Mouse (Mus musculus) fat pad, adult 2 months (tissue): ENCODE measurements at regions not wholly inside any gene's neighbourhood (a gene's known extent, or its start where the extent isn't known, plus 50 kb on each side); places are given as distances from the start of the nearest gene placed in this dataset.

Experiments used
- DNase-seq: peaks from one replicate; pipeline ENCODE4 v3.0.0-alpha.2; 2011; ENCODE audit warnings: low read depth, low spot score; ENCODE audit errors: extremely low read depth

DNA sequence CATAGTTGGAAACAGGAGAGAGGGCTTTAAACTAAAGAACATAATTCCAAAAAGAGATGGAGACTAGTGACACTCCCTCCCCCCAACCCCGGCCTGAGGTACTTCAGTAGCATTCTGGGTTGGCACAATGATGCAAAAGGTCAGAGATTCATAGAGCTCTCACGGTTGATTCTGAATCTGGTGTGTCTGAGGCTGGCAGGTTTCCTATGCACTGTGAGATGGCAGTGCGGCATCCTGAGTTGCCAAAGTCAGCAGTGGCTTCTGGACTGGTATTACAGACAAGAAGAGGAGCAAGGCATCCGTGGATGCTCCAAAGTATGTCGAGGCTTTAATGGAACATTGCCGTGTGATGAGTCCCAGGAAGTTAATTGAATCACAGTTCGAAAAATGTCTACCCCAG is 2791.8 kb upstream of the Gm7489 start:
- no peak for DNase-seq

DNA sequence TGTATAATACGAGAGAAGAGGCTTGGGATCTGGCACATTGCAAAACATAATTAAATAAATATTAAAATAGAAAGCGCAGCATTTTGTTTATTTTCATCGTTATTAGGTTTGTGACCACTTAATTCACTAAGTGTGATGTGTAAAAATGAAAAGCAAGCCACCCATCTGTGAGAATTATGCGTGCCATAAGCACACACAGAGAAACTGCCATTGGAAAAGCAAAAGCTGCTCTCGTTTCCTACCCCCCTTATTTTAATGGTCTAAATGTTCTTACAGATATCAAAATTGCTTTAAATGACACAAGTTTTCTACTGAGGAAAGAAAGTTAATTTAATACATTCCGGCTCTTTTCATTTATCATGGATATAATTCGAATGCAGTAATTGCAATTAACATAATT is 2780.8 kb upstream of the Gm7489 start:
- no peak for DNase-seq

- DNase-seq = no peak
Observed at GRCm38 (mm10) chr15:51104362-51104761, 2780.3 kb upstream of the Gm7489 start.

- no peak for DNase-seq
Observed at GRCm38 (mm10) chr15:51104796-51105195, 2779.9 kb upstream of the Gm7489 start.

DNA sequence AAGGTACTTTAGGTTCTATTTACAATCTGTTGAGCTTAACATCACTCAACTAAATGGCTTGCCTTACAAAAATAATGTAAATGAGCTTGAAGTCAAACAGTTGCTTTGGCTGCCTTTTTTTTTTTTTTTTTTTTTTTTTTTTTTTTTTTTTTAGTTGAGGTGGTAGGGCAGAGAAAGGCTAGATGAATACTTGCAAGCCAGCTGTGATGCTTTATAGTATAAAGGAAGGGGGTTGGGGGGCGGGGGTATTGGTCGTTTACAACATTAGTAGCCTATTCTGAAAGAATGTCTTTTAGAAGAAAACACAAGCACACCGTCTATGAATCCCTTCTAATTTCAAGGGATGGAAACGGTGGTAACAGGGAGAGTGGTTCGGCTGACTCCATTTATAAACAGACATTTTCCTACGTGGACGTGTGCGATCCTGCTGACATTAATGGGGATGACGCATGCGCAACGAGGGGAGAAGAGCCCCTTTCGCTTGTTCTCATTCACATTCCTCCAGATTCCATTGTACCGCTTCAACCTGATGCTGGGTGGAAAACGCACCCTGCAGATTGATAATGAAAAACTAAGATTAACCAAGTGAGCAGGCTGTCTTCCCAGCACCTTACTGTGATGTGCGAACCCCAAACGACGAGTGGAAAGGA is 2779.2 kb upstream of the Gm7489 start:
- DNase-seq = no peak

GRCm38 (mm10) chr15:51110186-51110585 is 2774.5 kb upstream of the Gm7489 start:
- DNase-seq = no peak

DNA sequence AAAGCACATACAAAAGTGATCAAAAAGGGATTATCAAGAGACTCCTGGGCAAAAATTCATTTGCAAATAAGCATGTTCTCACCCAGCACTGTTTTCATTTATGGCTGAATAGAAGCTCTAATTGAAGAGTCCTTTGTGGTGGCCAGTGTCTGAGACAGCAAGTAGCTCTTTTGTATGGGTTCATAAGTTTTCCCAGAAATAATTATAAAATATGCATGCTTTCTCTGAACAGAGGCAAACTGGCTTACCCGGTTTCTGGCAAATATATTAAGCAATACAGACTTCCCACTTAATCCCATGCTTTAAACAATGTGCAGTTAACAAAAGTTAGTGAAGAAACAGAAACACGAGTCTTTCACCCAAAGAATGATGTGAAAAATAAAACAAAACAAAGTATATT is 2758.8 kb upstream of the Gm7489 start:
- no peak for DNase-seq

GRCm38 (mm10) chr15:51131017-51131416 is 2753.7 kb upstream of the Gm7489 start:
- no peak for DNase-seq

DNA sequence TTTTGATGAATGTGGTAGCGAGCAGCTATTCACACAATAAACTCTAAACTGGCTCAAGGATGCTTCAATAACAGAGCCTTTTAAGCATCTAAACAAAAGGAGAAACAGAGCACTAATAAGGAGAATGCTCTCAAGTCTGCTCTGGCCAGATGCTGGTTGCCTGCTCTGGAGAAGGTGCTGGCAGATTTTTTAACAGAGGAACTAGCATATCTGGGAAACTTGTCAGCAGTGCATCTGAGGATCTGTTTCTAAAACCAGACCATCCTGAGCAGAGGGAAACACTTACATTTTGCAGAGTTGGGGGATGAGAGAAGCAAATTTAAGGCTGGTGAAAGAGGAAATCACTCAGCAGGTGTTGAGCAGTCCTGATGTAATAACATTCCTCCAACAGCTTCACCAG is 2748.6 kb upstream of the Gm7489 start:
- no peak for DNase-seq

DNA sequence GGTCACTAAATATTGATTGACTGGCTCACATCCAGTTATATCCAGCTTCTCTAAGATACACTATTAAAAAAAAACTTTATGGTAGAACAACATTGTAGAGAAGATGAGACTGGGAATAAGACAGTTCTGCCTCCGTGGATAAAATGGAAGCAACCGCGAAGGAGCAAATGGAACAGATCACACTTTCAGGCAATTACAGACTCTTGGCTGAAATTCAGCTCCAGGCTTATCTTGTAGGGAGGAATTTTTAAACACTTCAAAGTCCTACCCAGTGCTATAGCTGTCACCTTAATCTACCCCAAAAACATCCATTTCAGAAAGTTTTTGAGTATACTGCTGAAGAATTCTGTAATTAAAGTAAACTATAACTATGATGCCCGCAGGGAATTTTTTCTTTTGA is 2745.2 kb upstream of the Gm7489 start:
- DNase-seq = no peak

DNA sequence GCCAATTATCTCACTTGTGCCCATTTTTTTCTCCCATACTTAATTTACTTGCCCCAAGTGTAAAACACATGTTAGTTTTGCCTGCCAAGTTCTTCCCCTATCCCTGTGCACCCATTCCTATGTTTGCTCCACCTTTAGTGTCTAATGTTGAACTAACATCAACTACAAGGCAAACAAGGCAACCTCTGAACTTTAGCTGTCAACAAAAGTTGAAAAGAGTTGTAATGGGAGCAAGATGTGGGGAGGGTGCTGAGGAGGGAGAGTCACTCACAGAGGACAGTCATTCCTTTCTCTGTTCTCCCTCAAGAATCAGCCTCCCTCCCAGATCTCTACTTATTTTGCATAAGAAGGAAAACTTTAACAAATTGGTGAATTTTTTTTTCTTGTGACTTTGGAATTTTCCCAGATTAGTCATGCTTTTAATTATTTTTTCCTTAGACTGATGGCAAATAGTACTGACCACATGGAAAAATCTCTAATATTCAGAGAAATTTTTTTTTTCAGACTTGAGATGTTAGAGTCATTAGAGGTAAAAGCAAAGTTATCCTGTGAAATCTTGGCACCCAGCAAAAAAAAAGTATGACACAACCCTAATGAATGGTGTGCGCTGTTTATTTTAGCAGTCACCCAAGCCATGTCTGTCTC is 2710.6 kb upstream of the Gm7489 start:
- no peak for DNase-seq

DNA sequence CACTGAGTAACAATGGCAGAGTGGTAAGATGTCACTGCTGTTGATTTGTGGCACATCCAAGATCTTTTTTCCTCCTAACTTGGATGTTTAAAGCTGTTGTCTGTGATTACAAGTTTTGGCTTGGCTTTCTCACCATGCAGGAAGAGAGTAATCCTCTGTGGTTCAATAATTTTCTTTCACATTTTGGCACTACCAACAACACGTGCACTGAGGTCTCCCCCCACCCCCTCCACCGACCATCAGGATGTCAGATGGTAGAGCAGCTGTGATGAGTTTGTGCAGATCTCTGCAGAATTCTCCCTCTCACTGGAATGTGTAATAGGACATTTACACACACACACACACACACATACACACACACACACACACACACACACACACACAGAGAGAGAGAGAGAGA is 2708.2 kb upstream of the Gm7489 start:
- DNase-seq = no peak

DNA sequence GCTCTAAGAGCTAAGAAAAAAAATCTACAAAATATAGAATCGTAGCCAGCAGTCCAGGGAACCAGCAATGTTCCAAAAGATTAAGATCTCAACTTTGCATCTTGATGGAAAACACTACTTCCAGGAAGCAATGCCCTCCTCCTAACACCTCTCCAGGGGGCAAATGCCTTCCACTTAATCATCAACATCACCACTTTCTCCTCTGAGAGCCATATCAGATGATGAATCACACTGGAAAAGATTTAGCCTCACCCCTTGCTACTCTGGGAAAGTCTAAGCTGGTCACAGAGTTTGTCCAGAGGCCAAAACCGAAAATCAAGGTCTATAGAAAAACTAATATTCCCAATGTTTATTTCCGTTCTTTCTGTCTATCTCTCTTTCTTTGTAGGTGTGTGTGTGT is 2695.6 kb upstream of the Gm7489 start:
- DNase-seq = no peak

DNA sequence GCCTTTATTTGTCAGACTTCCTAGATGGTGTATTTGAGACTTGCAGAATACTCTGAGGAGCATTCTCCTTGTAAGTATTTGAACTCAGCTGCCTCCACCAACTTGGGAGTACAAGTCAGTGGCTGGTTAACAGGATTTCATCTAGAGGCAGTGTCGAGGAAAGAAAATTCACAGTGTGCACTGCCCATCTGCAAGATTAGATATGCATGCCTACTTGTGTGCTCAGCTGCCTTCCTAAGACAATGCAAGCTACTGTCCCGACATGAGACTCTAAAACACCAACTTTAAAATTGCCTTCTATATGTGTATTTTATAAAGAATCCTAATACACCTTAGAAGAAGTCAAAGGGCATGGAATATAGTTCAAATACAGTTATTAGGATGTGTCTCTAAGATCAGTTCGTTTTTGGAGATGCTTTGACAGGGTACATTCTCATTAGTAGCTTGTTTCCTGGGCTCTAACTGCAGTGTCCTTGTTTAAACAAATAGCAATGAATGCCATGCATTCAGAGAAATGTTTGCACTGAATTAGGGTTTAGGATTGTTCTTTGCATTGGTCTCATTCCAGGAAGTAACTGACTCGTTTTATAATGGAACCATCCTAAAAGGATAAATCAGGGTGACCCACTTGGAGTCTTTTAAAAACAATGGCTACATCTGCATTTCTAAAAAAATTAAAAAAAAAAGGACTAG is 2687.1 kb upstream of the Gm7489 start:
- no peak for DNase-seq

- no peak for DNase-seq
Observed at GRCm38 (mm10) chr15:51203351-51203750, 2681.4 kb upstream of the Gm7489 start.

- no peak for DNase-seq
Observed at GRCm38 (mm10) chr15:51206050-51206449, 2678.7 kb upstream of the Gm7489 start.

- no peak for DNase-seq
Observed at GRCm38 (mm10) chr15:51206773-51207172, 2677.9 kb upstream of the Gm7489 start.

DNA sequence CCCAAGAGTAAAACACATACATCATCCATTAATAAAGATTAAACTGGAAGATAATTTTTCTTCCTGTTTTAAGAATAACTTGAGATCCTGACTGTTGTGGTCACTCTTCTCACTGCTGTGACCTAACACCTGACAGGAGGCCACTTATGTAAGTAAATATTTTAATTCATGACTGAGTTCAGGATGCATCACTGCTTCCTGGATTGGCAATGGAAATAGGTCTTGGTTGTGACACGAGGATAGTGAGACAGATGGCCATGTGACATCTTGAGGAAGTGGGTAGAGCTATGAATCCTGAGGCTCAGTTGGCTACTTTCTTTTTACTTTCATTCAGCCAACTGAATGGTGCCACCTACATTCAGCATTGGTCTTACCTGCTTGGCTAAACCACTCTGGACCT is 2649.8 kb upstream of the Gm7489 start:
- no peak for DNase-seq

- DNase-seq = no peak
Observed at GRCm38 (mm10) chr15:51244596-51244995, 2640.1 kb upstream of the Gm7489 start.

DNA sequence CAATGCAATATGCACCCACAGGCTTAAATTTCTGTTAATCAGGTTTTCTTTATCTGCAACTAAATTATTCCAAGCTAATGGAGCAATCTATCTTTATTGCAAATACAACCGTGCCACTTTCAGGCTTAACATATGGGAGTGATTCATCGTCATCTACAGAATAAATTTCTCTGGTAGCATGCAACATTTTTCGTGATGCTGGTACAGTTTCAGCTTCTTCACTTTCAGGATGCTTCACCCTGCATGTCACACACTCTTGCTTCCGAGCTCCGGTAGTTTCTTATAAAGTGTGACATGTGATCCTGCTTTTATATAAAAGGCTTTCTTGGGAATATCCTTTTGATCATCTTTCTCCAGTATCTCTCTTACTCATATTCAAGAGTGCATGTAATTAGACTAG is 2637.4 kb upstream of the Gm7489 start:
- no peak for DNase-seq

- DNase-seq = no peak
Observed at GRCm38 (mm10) chr15:51248034-51248788, 2636.5 kb upstream of the Gm7489 start.

DNA sequence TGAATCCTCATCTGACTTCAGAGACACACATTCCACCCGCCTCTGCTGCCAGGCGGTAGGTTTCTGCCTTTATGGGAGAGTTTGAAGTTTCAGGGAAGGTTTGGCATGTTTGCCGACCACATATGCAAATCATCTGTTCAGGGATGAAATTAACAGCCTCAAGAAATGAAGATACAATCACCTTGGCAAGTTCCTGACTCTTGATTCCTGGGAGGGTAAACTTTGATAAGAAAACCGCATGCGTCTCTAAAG is 2636.0 kb upstream of the Gm7489 start:
- DNase-seq = no peak
